Mouse (Mus musculus) heart, adult 2 months (tissue): ENCODE measurements at regions not wholly inside any gene's neighbourhood (a gene's known extent, or its start where the extent isn't known, plus 50 kb on each side); places are given as distances from the start of the nearest gene placed in this dataset.

Source experiments
- DNase-seq, 2 experiments: peaks; one replicate each; pipeline ENCODE4 v3.0.0; 2021
- H3K27ac ChIP-seq: fragments of 200-600 bp; 2 replicates; pipeline ENCODE4 v1.8.1; 2022
- H3K27me3 ChIP-seq: fragments of 200-500 bp; 2 replicates; pipeline ENCODE4 v1.6.1; 2012; ENCODE audit warnings: mild to moderate bottlenecking, low read length, inconsistent platforms, mixed read lengths; ENCODE audit not compliant: control insufficient read depth, insufficient read depth
- H3K36me3 ChIP-seq: fragments of 200-500 bp; 2 replicates; pipeline ENCODE4 v1.6.1; 2012; ENCODE audit warnings: low read length, inconsistent platforms; ENCODE audit not compliant: control insufficient read depth, insufficient read depth
- H3K4me1 ChIP-seq: fragments of 200-500 bp; 2 replicates; pipeline ENCODE4 v1.6.1; 2011; ENCODE audit warnings: low read length; ENCODE audit not compliant: control insufficient read depth, insufficient read depth
- H3K4me3 ChIP-seq: fragments of 200-600 bp; 2 replicates; pipeline ENCODE4 v1.8.1; 2022
- H3K79me2 ChIP-seq: fragments of 200-500 bp; replicated peaks from 2 replicates; pipeline ENCODE4 v1.6.1; 2012; ENCODE audit warnings: mild to moderate bottlenecking, inconsistent platforms, low read length, moderate library complexity, mixed read lengths; ENCODE audit not compliant: control insufficient read depth, insufficient read depth
- H3K9ac ChIP-seq: fragments of 200-500 bp; 2 replicates; pipeline ENCODE4 v1.6.1; 2012; ENCODE audit warnings: low read depth, mild to moderate bottlenecking, control low read depth, inconsistent platforms, low read length, mixed read lengths
- CTCF ChIP-seq: fragments of 200-600 bp; IDR thresholded peaks from 2 replicates; pipeline ENCODE4 v1.8.1; 2022; ENCODE audit warnings: antibody characterized with exemption, mild to moderate bottlenecking, moderate library complexity
- EP300 ChIP-seq: fragments of 200-500 bp; IDR thresholded peaks from 2 replicates; pipeline ENCODE4 v1.6.1; 2011; ENCODE audit warnings: low read depth, low read length, control low read depth; ENCODE audit not compliant: insufficient read depth
- POLR2A ChIP-seq: fragments of 200-500 bp; IDR thresholded peaks from 2 replicates; pipeline ENCODE4 v1.6.1; 2011; ENCODE audit warnings: mild to moderate bottlenecking, low read depth, low read length, control low read depth; ENCODE audit not compliant: insufficient read depth
- WGBS: fragments of 180-500 bp; shearing (Covaris S2); methylation state at CpG from one replicate; pipeline ENCODE4 v1.1.7; 2018; 5-methylcytosine and 5-hydroxymethylcytosine counted together
- intact Hi-C: fragments of 180-260 bp; cut with DNase I; formaldehyde crosslinking; loops from one replicate; pipeline ENCODE4 v1.15.1; 2025

DNA sequence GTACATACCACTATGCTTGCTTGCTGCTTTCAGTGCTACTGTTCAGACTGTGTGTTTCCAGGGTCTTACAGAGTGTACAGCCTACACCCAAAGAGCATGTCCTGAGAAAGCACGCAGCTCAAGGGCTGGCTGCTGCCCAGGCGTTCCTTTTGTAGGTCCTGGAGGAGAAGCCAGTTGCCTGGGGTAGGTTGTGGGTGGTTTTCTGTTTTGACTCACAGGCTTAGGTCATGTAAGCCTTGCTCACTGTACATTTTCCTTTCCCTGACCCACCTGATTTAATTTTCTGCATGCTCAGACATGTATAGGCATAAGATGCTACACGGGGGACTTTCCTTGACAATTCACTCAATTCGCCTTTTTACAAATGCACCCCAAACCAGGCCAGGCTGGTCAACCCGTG lies 172.9 kb upstream of the Wdfy3 start:
- Histone ChIP-seq H3K79me2 (no peaks in the 10 kb centered on the region), H3K36me3 (no peaks in the 10 kb centered on the region), H3K4me1 (no peaks in the 10 kb centered on the region), H3K4me3 (no peak overlapping the region), H3K27ac (no peak overlapping the region), H3K9ac (no peak overlapping the region), H3K27me3 (no peaks in the 10 kb centered on the region)
- TF ChIP-seq EP300 = no peak
- DNase-seq = no peak
- 76% methylated on average over 5 of the region's 5 CpGs for WGBS
- intact Hi-C loops = no loop called here

DNA sequence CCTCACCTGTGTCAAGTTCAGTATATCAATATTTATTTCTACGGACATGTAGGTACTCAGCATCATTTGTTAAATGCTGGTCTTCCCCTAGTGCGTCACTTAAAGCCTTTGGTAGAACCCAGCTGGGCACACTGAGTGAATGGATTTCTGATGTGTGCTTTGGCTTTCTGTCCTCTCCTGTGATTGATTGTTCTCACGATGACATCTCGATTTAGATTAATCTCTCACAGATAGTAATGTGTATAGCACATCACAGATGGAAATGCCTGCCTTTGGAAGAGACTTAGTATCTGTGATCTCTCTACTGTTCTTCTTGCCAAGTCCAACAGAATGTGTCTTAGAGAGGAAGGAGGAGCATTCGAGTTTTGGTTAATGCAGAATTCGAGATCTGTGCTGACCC lies 175.0 kb upstream of the Wdfy3 start:
- H3K4me1 ChIP-seq = no peaks in the 10 kb centered on the region
- WGBS = 74% methylated on average over 6 of the region's 6 CpGs
- TF ChIP-seq POLR2A (no peak), CTCF (no peak), EP300 (no peak)
- no peak overlapping the region for H3K9ac ChIP-seq
- no peak for DNase-seq
- no peaks in the 10 kb centered on the region for H3K79me2 ChIP-seq
- H3K27me3 ChIP-seq = no peaks in the 10 kb centered on the region
- H3K27ac ChIP-seq = no peak overlapping the region
- intact Hi-C loops = no loop called here
- no peaks in the 10 kb centered on the region for H3K36me3 ChIP-seq
- no peak overlapping the region for H3K4me3 ChIP-seq

DNA sequence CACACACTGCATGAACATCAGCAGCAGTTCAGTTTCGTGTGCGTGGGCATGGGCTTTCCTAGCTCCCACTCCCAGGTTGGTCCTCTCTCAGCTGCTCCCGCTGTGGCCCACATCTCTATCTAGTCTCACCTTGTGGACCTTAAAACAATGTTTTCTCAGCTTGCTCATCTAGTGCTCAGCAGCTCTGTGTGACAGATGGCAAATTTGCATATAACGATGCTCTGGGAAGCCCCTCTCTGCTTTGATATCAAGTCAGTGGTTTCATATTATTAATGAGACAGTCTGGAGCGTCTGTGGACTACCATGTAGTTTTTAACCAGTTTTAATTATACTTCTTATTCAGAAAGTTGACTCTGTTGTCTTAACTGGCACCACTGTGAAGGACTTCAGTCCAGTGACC lies 179.0 kb upstream of the Wdfy3 start:
- Histone ChIP-seq H3K27me3 (no peaks in the 10 kb centered on the region), H3K36me3 (no peaks in the 10 kb centered on the region), H3K4me1 (no peaks in the 10 kb centered on the region; the same call in 1 of the 2 replicates), H3K79me2 (no peaks in the 10 kb centered on the region), H3K4me3 (no peak overlapping the region), H3K27ac (no peak overlapping the region), H3K9ac (no peak overlapping the region)
- TF ChIP-seq CTCF (no peak), POLR2A (no peak), EP300 (no peak)
- intact Hi-C loops = no loop called here
- WGBS = 84% methylated on average over 5 of the region's 5 CpGs
- no peak for DNase-seq

DNA sequence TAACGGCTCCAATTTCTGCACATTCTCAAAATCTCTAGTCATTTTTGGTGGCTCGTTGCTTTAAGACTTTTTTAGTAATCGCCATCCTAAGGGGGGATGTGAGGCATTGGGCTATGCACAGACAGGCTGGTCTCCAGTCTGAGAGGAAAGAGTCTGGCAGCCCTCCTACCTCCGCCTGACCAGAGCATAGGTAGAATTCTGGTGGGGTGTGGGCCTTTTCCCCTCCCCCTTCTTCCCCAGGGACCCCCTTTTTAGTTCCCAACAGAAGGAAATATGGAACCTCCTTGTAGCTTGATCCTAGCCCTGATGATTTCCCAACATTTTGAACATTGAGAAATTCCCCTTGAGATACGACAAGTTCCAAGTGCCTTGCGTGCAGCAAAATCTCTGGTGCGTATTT lies 181.4 kb upstream of the Wdfy3 start:
- Histone ChIP-seq H3K27ac (no peak overlapping the region), H3K27me3 (no peaks in the 10 kb centered on the region), H3K4me3 (no peak overlapping the region), H3K79me2 (no peaks in the 10 kb centered on the region), H3K36me3 (no peaks in the 10 kb centered on the region), H3K9ac (no peak overlapping the region), H3K4me1 (no peaks in the 10 kb centered on the region; the same call in 1 of the 2 replicates)
- intact Hi-C loops = no loop called here
- no peak for DNase-seq
- 87% methylated on average over 7 of the region's 7 CpGs for WGBS
- TF ChIP-seq CTCF (no peak), POLR2A (no peak), EP300 (no peak)

DNA sequence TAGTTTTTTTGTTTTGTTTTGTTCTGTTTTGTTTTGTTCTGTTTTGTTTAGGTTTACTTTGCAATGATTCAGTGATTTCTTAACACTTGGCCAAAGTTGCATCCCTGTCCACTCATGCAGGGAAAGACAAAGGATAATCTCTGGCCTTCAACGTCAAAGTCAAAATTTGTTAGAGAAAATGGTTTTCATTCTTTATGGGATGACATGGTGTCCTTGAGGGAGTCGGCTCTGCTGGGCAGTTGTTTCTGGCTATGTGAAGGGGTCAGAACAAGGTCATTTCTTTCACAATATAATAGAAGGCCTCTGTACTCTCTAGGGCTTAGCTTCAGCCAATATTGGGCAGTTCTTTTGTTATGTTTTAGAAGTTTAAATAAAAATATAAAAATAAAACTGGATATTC lies 184.1 kb upstream of the Wdfy3 start:
- H3K4me3 ChIP-seq = no peak overlapping the region
- 35% methylated on average over 2 of the region's 2 CpGs for WGBS
- no peaks in the 10 kb centered on the region for H3K27me3 ChIP-seq
- H3K79me2 ChIP-seq = no peaks in the 10 kb centered on the region
- no peak overlapping the region for H3K27ac ChIP-seq
- TF ChIP-seq POLR2A (no peak), EP300 (no peak), CTCF (no peak)
- H3K36me3 ChIP-seq = no peaks in the 10 kb centered on the region
- intact Hi-C loops = no loop called here
- H3K9ac ChIP-seq = no peak overlapping the region
- DNase-seq = no peak
- no peaks in the 10 kb centered on the region; the same call in 1 of the 2 replicates for H3K4me1 ChIP-seq

DNA sequence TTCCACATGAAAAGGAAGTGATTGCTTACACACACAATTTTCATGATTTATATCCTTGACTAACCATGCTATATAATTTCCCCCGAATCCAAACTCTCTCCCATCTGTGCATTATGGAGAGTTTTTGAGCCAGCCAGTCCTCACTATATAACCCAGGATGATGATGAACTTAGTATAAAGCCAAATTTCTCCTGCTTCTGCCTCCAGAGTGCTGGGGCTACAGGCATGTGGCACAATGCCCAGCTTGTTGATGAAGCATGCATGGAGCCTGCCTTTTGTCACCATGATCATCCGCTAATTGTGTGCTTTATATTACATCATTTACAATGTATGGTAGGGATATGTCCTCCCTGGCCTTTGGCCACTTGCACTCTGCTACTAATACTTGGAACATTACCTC lies 187.4 kb upstream of the Wdfy3 start:
- H3K4me1 ChIP-seq = no peaks in the 10 kb centered on the region; the same call in 1 of the 2 replicates
- 70% methylated on average over 2 of the region's 2 CpGs for WGBS
- intact Hi-C loops = no loop called here
- H3K27ac ChIP-seq = no peak overlapping the region
- no peak for TF ChIP-seq EP300
- no peak for TF ChIP-seq CTCF
- H3K9ac ChIP-seq = no peak overlapping the region
- DNase-seq = no peak
- no peaks in the 10 kb centered on the region for H3K36me3 ChIP-seq
- H3K27me3 ChIP-seq = no peaks in the 10 kb centered on the region
- H3K79me2 ChIP-seq = no peaks in the 10 kb centered on the region
- no peak overlapping the region for H3K4me3 ChIP-seq
